Mouse (Mus musculus): ENCODE data around the gene Ilkap. TPM values are rescaled to one million over a fixed set of nuclear protein-coding genes. Genes with fewer than 3 reads are reported as not detected.

The Ilkap gene
- total RNA-seq (2022) = 10 to 100 TPM; 41.5 to 53.3 (median 44.4) TPM

DNA sequence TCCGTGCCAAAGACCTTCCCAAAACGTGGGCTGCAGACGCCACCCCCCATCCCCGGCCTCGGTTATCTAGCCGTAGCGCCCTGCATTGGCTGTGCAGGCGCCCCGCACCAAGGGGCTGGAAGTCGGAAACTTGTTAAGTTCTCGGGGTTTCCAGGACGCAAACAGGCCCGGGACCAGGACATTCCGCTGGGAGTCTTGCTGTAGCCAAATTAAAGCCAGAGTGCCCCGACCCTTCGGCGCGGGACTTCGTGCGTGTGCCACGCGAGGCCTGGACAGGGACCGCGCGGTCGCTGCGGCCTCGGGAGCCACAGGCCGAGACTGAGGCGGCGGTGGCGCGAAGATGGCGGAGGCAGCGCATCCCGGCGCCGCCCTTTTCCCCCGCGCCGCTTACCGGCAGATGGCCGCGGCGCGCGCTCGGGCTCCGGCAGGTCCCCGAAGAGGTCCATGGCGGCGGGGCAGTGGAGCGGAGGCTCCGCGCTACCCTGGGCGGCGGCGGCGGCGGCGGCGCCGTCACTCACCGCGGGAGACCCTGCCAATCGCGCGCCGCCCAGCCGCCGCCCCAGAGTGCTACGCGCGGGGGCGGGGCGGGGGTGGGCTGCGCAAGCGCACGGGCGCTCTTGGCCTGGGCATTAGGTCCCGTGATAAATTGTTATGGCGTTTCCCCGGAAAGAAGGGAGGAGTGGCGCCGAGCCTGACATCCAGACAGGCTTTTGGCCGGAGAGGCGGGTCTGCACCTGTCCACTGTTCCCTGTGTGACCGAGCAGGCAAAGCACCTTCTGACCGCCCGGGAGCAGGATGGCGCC lies at the start of gene Ilkap:
Gene Ilkap (minus strand): TSS at position 556 of the 803 bp plus-strand sequence.
- DNase-seq (ENCODE audit: low spot score) = peak; percentile 81

DNA sequence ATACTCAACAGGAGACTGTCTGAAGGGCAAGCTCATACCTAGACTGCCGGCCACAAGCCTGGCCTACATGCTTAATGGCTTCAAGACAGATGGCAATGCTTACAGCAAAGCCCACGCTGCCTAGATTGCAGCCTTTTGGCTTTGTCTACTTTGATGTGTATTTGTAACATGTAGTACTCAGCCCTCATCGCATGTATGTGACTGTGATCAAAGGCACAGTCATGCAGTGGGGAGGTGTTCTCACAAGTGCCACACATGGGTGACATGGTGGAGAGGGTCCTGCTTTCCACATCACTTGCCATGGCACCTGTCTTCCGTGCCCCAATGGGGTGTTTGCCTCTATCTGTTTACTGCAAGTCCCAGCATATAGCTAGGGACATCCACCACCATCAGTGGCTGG lies 47.9 kb upstream of the Ilkap start:
- no peak for DNase-seq (ENCODE audit: low spot score)

DNA sequence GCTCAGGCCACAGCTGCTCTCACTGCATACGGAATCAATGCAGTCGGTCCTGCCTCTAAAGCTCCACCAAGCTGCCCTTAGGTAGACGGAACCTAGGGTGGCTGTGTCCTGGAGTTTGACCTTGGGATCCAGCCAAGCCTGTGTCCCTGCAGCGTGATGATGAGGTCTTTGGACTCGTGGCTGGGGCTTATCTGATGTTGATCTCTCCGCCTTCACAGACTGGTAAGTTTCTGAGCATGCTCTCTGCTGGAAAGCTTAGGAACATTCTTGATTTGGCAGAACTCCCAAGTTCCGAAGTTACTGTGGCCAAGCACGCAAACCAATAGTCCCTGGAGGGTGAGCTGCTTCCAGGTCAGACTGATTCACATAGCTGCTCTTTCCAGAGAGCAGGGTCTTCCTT lies 47.4 kb upstream of the Ilkap start:
- DNase-seq (ENCODE audit: low spot score) = peak; percentile 95

DNA sequence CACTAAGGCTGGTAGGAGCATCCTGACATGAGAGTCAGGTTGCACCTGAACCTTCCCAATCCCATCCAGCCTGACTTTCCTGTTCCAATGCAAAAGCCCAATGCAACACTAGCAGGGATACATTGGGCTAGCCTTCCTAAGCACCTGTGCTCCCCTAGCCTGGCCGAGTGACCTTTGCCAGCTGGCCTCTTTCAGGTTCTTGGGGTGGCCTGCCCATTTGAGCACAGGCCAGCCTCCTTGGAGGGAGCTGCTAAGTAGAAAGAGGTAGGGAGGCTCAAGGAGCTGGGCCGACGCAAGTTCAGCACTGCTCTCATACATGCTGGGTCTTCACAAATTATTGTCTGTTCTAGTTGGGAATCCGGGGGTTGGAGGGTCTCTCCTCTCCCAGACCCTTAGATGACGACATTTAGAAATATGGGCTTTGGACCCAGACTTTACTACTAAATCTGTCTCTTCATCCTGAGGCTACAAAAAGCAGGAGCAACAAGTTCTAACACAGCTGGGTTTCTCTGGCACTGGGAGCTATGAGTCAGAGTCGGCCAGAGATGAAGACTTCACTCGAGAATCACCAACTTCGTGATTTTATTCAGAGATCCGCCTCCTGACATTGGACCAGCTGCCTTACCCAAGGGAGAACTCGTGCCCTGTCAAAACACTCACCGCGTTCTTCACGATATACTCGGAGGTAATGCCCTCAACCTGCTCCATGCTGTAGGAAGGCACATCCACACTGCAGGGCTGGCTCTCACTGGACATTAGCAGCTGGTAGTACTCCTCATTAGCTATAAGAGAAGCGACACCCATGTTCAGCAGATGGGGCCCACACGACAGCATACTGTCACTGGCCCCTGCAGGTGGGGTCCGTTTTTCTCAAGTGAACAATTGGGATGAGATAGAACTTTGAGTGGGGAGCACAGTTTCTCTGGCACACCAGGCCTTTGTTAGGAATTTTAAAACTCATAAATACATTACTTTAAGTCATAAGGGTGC lies 46.5 kb upstream of the Ilkap start:
- DNase-seq (ENCODE audit: low spot score) = peak; percentile 53

DNA sequence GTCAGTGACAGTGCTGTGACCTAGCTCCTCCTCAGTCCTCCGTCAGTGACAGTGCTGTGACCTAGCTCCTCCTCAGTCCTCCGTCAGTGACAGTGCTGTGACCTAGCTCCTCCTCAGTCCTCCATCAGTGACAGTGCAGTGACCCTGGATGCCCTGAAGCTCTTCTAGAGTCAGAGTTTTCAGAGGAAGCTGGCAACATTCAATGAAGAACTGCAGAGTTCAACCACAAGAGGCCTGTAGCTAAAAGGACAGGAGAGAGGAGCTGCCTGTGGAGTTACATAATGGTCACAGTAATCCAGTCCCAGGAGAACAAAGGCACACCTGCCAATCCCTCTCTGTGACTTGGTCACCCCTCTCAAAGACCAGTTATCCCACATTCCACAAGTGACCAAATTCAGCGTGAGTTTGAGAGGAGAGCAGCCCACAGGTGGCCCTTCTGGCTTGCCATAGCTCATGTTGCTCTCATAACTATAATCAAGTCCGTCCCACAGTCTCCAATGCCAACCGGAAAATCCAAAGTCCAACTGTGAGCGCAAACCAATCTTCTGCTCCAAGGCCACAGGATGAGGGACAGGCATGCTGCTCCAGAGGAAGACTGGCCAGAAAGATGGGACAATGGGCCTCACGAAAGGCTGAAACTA lies 43.9 kb upstream of the Ilkap start:
- no peak for DNase-seq (ENCODE audit: low spot score)

DNA sequence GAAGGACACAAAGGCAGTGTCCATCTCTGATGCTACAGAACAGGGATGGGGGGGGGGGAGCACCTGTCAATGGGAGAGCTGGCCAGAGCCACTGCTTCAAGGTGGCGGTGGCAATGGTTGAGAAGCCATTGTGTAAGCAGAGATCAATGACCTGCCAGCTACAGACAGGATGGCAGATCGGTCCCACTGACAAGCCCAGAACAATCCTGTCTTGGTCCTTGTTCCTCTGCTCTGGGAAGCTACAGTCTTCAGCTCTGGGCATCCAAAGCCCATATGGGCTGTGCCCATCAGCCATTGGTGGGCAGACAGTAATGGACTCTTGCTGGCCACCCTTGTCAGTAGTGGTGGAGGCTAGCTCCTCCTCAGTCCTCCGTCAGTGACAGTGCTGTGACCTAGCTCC lies 43.2 kb upstream of the Ilkap start:
- no peak for DNase-seq (ENCODE audit: low spot score)

DNA sequence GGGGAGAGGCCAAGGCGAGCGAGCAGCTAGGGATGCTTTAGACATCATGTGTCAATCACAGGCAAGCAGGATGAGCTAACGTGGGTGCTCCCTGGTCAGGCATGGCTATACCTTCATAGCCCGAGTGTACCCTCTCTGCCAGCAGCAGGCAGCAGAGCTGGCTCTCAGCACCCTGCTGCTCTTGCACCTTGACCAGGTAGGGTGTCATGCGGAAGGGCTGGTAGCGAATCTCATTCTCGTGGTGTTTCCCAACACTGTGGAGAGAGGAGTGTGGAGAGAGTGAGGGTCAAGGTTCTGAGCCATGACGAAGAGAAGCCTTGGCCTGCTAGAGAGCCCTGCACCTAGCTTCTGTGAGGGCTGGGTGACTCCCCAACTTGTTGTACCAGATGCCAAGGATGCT lies 41.2 kb upstream of the Ilkap start:
- DNase-seq (ENCODE audit: low spot score) = no peak

DNA sequence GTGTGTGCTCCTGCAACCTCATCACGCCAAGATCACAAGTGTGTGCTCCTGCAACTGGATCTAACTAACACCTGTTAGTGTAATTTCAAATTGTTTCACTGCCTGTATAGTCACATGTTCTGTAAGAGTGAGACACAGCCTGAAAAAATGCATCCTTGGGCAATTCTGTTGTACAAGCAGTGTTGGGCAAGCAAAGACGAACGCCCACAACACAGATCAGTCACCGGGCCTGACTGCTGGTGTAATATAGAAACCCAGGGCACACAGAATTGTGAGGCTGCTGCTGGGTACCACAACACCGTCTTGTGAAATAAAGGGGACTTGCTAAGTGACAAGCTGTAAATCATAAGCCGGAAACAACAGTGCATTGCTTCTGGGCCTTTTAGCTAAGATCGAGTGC lies 39.0 kb upstream of the Ilkap start:
- DNase-seq (ENCODE audit: low spot score) = no peak

DNA sequence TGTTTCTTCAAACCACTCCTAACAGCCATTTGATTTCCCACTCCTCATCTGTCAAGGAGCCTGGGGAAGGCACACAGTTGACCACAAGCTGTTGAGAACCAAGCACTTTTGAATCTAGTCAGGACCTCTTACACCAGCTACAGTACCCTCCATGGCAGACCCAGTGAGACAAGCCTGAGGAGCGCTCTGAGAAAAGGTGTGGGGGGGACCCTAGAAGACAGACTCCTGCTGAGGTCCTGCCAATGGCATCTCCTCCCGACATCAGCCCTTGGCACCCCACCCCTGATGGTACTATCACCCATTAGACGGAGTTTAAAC lies 38.4 kb upstream of the Ilkap start:
- DNase-seq (ENCODE audit: low spot score) = no peak

DNA sequence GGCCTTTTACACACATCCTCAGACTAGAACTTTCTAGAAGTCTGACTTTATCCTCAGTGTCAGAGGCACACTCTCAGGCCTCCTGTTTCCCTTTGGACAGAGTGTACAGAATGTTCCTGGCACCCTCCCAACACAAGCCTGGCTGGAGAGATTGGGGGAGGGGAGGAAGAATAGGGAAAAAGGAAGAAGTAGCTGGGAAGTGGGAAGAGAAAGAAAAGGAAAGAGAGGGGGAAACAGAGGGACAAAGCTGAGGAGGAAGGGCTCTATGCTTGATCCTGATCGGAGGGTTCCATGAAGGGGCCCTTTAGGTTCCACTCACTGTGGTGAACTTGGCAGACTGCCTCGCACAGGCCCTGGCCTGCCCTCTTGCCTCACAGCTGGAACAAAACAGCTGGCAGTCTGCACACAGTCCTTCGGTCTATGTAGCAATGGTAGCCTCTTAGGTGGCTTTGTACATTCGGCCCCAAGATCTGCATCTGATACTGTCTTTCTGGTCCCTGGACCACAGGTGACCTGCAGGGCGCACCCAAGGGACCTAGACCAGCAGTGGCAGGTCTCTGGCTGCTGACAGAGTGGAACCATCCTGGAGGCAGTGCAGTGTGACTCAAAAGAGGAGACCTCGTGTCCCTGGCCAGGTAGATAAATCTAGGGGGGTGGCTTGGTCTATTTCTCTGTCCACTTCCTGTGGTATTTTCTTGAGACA lies 37.9 kb upstream of the Ilkap start:
- peak; percentile 97 for DNase-seq (ENCODE audit: low spot score)

DNA sequence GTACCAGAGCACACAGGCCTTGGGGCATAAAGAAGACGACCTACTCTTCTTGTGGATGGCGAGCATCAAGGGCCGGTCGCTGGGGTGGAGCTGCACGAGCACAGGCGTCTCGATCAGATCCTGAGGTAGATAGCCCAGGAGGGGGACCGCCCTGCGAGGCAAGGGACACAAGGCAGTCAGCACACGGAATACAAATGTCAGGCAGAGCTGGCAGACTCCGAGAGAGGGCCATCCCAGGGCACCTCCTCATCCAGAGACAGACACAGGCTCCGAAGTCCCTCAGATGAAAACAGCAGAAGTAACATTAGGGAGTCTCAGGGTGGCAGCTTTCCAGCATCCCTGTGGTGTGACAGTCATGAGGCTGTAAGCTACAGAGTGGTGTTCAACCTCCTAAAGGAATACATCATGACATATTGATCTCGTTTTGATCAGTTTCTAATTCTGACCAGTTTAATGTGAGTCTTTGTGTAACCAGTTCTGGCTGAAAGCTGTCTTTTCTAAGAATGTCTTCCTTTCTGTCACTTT lies 37.1 kb upstream of the Ilkap start:
- no peak for DNase-seq (ENCODE audit: low spot score)

DNA sequence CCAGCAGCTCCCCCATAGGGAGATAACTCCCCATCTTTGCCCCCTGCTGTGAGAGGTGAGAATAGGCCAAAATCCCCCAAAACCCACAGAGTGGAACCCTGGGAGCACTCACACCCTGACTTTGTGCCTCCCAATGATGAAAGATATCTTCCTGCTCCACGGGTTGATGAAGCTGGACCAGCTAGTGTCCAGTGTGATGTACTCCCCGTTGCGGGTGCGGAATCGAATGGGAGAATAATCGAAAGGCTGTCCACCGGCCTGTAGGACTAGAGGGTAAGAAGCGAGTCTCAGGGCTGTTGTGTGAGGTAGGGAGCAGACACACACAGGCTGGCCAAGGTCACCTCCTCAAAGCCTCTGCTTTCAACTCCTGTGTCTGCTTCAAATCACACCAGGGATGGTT lies 36.3 kb upstream of the Ilkap start:
- no peak for DNase-seq (ENCODE audit: low spot score)

DNA sequence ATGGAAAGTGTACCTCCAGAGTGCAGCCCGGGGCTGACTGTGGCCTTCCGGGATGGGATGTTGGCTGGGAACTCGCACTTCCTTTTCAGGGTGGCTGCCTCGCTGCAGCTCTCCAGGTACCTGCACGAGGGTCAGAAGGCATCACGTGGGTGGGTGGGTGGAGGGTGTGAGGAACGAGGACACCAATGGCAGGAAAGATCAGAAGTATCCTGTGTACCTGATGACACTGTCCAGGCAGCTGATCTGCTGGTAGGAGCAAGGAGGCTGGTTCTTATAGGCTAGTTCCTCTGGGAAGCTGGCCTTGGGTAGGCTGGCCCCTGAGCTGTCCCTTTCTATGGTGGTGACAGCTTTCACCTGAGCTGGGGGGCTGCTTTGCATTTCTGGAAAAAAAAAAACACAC lies 32.1 kb upstream of the Ilkap start:
- DNase-seq (ENCODE audit: low spot score) = no peak

DNA sequence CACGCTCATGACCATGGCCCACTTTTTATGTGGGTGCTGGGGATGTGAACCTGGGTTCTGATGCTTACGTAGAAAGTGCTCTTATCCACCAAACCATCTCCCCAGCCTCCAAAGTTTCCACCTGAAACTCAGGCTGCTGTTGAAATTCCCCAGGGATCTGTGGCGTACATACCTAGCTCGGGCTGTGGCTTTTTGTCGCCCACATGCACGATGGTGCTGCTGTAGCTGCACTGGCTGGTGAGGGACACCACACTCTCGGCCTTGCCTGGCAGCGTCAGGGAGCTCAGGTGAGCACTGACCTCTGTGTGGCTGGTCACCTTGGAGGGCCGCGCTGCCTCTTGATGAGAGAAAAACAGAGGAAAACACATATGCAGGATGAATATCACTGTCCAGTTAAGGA lies 30.6 kb upstream of the Ilkap start:
- DNase-seq (ENCODE audit: low spot score) = no peak

DNA sequence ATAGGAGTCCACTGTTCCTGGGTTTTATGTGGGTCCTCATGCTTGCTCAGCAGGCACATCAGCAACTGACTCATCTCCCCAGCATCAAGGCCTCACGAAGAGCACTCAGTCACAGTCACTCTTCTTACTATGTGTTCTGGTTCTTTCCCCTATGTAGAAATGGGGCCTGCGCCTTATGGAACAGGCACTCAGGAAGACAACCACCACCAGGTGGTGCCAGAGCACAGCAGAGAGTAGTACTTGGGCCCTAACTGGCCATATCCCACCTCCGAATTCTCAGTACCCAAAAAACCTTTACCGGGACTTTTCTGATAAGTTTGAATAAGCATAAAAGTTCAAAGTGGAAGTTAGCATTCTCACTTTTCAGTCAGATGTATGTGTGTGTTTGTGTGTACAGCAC lies 30.0 kb upstream of the Ilkap start:
- peak; percentile 86 for DNase-seq (ENCODE audit: low spot score)

DNA sequence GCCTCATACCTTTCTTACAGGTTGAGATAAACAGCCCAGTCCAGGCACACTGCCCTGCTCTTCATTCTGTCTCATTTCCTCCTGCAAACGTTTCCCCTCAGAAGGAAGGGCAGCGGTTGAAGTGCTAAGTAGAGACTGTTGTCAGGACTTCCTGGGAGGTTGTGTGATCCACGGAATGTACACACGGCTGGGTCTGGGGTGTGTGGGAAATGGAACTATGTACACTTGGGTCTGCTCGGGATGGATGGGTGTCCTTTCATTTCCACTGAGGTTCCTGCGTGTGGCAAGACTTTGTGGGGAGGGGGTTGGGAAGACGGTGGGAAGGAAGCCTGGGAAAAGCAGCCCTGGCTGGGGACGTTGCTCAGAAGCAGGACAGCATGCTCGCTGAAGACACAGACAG lies 27.8 kb upstream of the Ilkap start:
- no peak for DNase-seq (ENCODE audit: low spot score)

DNA sequence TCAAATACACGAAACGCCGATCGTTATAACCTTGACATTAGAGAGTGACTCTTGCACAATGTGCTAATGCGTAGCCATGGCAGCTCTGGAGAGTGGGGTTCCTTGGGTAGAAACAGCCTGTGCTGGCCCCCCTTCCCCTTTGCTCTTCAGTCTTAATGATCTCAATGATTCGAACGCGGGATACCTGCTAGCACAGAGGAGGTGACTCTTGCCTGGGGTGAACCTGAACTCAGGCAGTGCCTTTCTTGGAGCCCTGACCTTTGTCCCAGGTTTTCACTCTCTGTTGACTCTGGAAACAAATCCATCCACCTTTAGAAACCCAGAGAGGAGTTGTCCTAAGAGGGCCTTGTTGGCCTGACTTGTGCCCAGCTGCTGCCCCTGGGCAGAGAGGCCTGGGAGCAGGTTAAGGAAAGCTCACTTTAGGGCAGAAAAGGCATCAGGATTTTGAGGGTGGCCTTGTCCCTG lies 22.0 kb upstream of the Ilkap start:
- no peak for DNase-seq (ENCODE audit: low spot score)

DNA sequence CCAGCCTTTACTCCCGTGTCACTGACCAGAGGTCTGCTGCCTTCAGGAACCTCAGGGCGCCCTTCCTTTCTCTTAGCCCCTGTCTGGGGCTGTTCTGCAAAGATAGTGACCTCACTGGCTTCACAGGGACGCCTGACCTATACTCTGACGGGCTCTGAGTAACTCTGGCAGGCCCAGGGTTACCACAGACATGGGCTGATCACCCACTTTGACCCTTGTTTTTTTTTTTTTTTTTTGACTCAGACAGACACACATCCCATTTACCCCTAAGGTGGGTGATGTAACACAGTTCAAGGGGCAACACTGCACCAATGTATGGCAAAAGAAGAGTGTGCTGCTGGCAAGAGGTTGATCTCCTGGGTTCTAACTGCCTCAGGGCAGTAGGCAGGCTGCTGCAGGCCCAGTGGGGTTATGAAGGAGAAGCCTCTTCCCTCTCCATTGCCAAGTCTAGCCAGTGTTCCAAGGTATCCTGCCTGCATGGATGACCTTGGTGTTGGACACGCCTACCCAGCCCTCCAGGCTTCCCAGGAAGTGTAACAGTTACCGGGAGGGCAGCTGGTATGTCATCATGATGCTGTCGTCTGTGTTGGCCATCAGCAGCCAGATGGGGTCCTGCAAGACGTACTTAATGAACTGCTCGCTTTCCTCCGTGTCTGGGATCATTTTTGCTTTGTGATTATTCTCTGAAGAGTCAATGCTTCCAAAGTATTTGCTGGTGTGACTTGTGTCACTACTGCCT lies 21.4 kb upstream of the Ilkap start:
- DNase-seq (ENCODE audit: low spot score) = no peak

DNA sequence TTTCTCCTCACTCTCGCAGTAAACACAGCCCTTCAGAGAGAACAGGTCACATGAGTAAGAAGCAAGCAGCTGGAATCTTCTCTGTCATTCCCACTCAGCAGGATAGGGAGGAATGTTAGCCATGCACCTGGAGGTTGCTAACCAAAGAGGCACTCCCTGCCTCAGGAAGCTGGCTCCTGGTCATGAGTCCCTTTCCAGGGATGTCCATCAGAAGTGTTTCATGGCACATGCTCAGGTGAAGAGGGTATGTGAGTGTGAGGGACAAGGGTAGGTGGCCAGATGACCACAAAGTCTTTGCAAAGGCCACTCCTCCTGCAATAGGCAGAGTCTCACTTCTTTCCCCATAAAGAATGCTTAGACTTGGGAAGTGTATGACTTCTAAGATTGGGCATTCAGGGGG lies 19.4 kb upstream of the Ilkap start:
- DNase-seq (ENCODE audit: low spot score) = no peak

DNA sequence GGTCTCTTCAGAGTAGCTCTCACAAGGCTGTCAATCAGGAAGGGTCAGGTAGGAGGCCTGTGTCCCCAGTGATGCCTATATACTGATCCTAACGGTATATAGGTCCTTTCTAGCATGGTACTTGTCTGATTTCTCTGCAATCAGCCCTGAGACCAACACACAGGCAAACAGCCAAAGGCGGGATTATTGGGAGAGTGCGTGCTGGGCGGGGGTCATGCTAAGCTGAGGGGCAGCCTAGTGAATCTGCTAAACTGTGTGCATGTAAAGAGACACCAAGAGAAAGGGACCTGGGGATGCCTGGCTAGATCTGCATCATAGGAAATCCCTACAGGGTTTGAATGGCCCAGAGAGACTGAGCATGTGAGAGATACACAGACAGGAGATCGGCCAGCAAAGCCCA lies 16.7 kb upstream of the Ilkap start:
- no peak for DNase-seq (ENCODE audit: low spot score)

DNA sequence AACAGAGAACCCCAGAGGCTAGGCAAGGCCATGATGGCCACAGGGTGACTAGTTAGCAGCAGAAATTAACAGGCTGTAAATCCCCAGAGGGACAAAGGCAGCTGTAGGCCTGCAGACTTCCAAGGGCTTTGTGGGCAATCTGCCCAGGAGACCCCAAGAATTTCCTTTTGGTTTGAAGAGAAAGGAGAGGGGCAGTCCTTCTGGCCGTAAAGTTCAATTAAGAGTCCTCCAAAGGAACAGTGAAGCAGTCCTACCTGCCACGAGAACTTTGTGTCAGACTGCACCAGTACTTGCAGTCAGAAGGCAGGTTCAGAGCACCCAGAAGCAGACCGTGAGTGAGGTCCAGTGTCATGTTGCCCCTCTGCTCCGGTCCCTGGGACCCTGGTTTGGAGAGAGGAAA lies 16.3 kb upstream of the Ilkap start:
- DNase-seq (ENCODE audit: low spot score) = no peak
